Mouse (Mus musculus) lung, adult 2 months (tissue): ENCODE results near the gene Fbxl3. TPM values are rescaled to one million over a fixed set of nuclear protein-coding genes. Genes with fewer than 3 reads are reported as not detected.

Experiments used
- DNase-seq: peaks from one replicate; pipeline ENCODE4 v3.0.0; 2022
- H3K4me1 ChIP-seq: fragments of 200-500 bp; 2 replicates; pipeline ENCODE4 v1.6.1; 2011; ENCODE audit warnings: low read length; ENCODE audit not compliant: control insufficient read depth, insufficient read depth
- H3K4me3 ChIP-seq: fragments of 200-500 bp; replicated peaks from 2 replicates; pipeline ENCODE3; 2011; ENCODE audit warnings: low read depth, mild to moderate bottlenecking, control low read depth, low read length; ENCODE audit errors: extremely low read depth
- CTCF ChIP-seq: fragments of 200-500 bp; IDR thresholded peaks from 2 replicates; pipeline ENCODE4 v1.5.1; 2011; ENCODE audit warnings: mild to moderate bottlenecking, low read length, control low read depth; ENCODE audit not compliant: insufficient read depth
- POLR2A ChIP-seq: fragments of 200-500 bp; IDR thresholded peaks from 2 replicates; pipeline ENCODE4 v1.6.1; 2011; ENCODE audit warnings: low read depth, mild to moderate bottlenecking, control low read depth, low read length, borderline replicate concordance; ENCODE audit errors: extremely low read depth
- whole genome bisulfite sequencing: fragments of 180-500 bp; shearing (Covaris S2); methylation state at CpG from one replicate; pipeline ENCODE4 v1.1.7; 2018; 5-methylcytosine and 5-hydroxymethylcytosine counted together
- polyA plus RNA-seq: library from polyadenylated mRNA; depleted of rRNA; stranded (reverse); fragments of >200 nt; gene quantifications from 2 replicates; pipeline ENCODE4 v1.2.3, GENCODE M21; 2012

The Fbxl3 gene
- polyA plus RNA-seq, 1 experiment, result 123 TPM

- Histone ChIP-seq H3K4me1 (peaks cover 3% of the 10 kb centered on the region), H3K4me3 (peak overlapping the region; percentile 77)
- WGBS, result 3% methylated on average over 10 of the region's 10 CpGs
- TF ChIP-seq CTCF (no peak), POLR2A (no peak)
- DNase-seq, result no peak
These were observed 28.6 kb downstream of the Fbxl3 start for GRCm38 (mm10) chr14:103070790-103071189.

- peak within 1 kb of the TSS; percentile 85 for H3K4me3 ChIP-seq
- TF ChIP-seq CTCF (no peak), POLR2A (peak; percentile 94)
- under 1% methylated on average over 65 of the region's 65 CpGs for WGBS
- H3K4me1 ChIP-seq, result peaks cover 3% of the 10 kb centered on the region
- DNase-seq, result peak; percentile 92
These were observed 29.3 kb downstream of the Fbxl3 start, which contains the start of gene Cln5 for GRCm38 (mm10) chr14:103069864-103070611. TSS of gene Cln5 (plus strand) at chr14:103070216.

GRCm38 (mm10) chr14:103069465-103069863, 29.9 kb downstream of the Fbxl3 start:
- Histone ChIP-seq H3K4me3 (peak overlapping the region; percentile 85), H3K4me1 (peaks cover 3% of the 10 kb centered on the region)
- TF ChIP-seq POLR2A (no peak), CTCF (no peak)
- no peak for DNase-seq
- 13% methylated on average over 12 of the region's 12 CpGs for WGBS

- peaks cover 3% of the 10 kb centered on the region for H3K4me1 ChIP-seq
- H3K4me3 ChIP-seq, result no peak overlapping the region
- TF ChIP-seq CTCF (peak; percentile 59), POLR2A (no peak)
- peak; percentile 75 for DNase-seq
- WGBS, result 9% methylated on average over 10 of the region's 10 CpGs
These were observed 33.8 kb downstream of the Fbxl3 start for GRCm38 (mm10) chr14:103065294-103066167.

GRCm38 (mm10) chr14:103059495-103059894, 39.9 kb downstream of the Fbxl3 start:
- WGBS, result 64% methylated on average over 10 of the region's 10 CpGs
- TF ChIP-seq POLR2A, result no peak
- TF ChIP-seq CTCF, result no peak
- Histone ChIP-seq H3K4me1 (no peaks in the 10 kb centered on the region), H3K4me3 (no peak overlapping the region)
- no peak for DNase-seq

- no peaks in the 10 kb centered on the region for H3K4me1 ChIP-seq
- TF ChIP-seq POLR2A (no peak), CTCF (no peak)
- no peak overlapping the region for H3K4me3 ChIP-seq
- no peak for DNase-seq
- 19% methylated on average over 1 of the region's 1 CpGs for WGBS
These were observed 40.4 kb downstream of the Fbxl3 start for GRCm38 (mm10) chr14:103058998-103059397.

- no peaks in the 10 kb centered on the region for H3K4me1 ChIP-seq
- 84% methylated on average over 7 of the region's 7 CpGs for WGBS
- no peak overlapping the region for H3K4me3 ChIP-seq
- no peak for DNase-seq
- no peak for TF ChIP-seq POLR2A
- TF ChIP-seq CTCF, result no peak
These were observed 42.8 kb downstream of the Fbxl3 start for GRCm38 (mm10) chr14:103056601-103057000.

GRCm38 (mm10) chr14:103054731-103055130, 44.6 kb downstream of the Fbxl3 start:
- TF ChIP-seq CTCF (no peak), POLR2A (no peak)
- WGBS, result 80% methylated on average over 13 of the region's 13 CpGs
- H3K4me1 ChIP-seq, result no peaks in the 10 kb centered on the region
- H3K4me3 ChIP-seq, result no peak overlapping the region
- DNase-seq, result no peak

GRCm38 (mm10) chr14:103051159-103051769, 48.1 kb downstream of the Fbxl3 start:
- Histone ChIP-seq H3K4me3 (no peak overlapping the region), H3K4me1 (no peaks in the 10 kb centered on the region)
- TF ChIP-seq CTCF, result peak; percentile 100
- TF ChIP-seq POLR2A, result no peak
- DNase-seq, result peak; percentile 79
- WGBS, result 22% methylated on average over 8 of the region's 8 CpGs
